Mouse (Mus musculus): ENCODE measurements around the gene Mrpl28.
"Not testable (repeated sequence)": the region's sequence is repeated elsewhere in the genome, so short reads cannot be mapped to it uniquely, and the experiment has no call there.

The Mrpl28 gene

DNA sequence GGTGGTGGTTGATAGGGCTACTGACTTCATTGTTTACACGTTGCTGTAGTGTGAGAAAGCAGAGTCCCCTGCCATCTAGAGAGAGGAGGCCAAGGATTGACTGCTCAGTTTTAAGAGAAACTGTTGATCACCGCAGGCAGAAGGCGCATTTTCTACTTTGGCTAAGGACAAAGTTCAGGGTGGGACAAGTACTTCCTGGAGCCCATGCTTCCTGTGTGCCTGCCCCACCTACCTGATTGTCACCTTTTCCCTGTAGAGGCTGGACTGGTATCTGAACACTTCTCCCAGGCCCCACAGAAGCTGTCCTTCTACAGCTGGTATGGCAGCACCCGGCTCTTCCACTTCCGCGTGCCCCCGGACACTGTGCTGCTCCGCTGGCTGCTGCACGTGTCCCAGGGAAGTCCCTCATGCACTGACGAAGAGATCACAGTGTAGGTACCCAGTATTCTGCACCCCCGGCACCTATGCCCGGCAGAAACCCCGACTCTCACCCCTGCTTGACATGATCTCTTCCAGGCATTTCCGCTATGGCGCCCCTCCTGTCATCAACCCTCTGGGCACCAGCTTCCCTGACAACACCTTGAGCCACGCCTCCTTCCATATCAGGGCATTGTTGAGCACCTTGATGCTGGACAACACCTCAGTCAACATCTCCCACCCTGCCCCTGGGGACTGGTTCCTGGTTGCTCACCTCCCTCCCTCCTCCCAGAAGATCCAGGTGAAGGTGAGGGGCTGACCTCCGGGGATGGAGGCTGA lies 6.6 kb upstream of the Mrpl28 start:
- DNase-seq: no peak

DNA sequence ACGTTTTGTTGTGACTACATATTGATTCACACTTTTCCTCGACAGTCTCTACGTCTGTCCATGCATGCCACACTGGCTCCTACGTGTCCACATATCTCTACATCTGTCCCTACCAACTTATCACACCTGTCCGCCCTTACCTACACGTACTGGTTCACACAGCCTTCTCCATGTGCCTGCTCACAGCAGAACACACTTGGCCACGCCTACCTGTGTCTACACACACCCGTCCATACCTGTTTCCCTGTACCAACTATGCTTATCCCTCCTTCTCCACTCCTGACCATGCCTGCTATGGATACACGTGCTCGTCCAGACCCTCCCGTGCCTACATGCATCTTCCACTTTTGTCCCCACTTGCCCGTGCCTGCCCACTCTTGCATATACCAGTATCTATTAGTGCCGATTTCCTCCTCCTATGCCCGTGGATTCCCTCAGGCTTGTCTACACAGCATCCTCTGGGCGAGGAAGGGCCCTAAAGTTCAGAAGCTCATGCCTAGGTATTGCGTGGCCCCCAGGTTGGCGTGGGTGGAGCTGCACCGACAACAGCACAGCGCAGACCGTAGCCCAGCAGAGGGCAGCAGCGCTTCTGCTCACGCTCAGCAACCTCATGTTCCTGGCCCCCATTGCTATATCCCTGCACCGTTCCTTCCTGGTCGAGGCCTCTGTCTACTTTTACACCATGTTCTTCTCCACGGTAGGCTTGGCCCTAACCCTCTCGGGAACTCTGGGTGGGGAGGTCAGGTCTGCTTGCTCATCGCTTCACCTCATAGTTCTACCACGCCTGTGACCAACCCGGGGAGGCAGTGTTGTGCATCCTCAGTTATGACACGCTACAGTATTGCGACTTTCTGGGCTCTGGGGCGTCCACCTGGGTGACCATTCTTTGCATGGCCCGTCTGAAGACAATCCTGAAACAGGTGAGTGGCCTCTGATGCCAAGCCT lies 3.3 kb upstream of the Mrpl28 start:
- DNase-seq: peak in 1 of 2 experiments; percentile 50

DNA sequence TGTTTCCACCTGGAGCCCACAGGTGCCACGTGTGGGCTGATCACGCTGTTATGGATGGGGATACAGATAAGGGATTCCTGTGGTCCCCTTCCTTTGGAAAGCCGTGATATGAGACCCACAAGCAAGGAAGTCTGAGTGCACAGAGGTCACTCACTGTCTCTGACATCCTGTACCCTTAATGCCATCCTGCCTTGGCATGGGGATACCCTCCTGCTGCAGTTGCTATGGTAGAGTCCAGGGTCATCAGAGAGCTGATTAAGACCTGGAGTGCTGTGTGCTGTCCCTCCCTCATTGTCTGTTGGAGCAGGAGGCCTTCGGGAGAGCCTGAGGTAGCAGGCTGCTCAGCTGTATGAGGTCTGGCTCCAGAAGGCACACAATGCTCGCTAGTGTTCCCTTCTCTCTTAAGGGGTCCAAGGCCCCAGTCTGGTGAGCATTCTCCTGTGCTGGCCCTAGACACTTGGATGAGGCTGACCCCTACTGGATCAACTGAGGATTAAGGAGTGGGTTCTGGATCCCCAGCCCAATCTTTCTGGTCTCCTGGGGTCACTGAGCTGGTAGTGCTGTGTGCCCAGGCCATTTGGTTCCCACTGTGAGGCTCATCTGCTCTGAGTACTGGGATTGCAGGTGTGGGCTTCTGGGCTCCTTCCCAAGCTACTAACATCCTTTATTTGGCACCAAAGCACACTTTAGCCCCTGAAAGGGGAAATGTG lies 714 bp upstream of the Mrpl28 start:
- no peak for DNase-seq

DNA sequence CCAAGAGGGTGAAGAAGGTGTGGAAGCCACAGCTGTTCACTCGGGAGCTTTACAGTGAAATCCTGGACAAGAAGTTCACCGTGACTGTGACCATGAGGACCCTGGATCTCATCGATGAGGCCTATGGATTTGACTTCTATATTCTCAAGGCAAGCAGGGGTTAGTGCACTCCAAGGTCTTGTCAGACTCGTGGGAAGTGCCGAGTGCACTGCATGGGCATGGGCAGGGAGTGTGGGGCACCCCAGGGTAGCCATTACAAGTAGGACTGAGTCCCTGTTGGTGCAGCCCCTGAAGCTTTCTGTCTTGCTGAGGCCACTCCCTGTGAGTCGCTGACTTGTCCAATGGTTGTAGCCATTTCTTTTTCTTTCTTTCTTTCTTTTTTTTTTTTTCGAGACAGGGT lies 1.3 kb downstream of the Mrpl28 start:
- no peak for DNase-seq

DNA sequence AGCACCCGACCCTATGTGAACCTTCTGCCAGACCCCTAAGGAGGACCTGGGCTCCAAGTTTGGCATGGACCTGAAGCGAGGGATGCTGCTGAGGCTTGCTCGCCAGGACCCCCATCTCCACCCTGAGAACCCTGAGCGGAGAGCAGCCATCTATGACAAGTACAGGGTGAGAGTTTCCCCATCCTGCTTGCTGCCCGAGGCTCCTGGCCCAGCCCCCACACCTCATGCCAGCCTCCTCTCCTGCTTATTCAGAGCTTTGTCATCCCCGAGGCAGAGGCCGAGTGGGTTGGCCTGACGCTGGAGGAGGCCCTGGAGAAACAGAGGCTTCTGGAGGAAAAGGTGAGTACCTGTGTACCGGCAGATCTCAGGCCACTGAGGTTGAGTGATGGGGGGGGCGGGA lies 1.9 kb downstream of the Mrpl28 start:
- DNase-seq: no peak

DNA sequence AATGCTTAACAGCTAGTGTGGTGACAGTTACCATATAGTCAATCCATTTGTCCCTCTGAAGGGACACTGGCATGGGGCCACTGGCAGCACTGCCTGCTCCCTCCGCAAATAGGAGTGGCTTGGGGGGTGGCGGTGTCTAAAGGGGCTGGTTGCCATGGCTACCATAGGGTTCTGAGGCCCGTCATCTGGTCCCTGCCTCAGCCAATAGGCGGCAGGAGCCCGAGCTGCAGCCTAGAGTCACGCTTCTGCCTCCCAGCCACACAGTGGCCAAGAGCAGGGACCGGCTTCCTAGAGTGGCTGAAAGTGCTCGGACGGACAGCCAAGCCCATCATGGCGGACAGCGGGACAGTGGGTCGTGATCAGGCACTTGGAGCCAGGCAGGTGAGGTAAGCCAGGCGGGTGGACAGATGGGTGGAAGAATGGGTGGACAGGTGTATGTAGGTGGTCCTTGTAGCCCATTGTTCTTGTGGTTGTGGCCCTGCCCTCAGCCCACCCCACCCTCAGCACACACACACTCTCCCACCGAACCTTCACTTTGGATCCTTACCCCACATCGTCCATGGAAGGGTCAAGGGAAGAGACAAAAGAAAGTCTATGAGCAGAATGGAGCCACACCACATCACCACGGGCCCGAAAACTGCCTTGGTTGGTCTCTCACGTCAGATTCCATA lies 7.9 kb downstream of the Mrpl28 start:
- no peak for DNase-seq

DNA sequence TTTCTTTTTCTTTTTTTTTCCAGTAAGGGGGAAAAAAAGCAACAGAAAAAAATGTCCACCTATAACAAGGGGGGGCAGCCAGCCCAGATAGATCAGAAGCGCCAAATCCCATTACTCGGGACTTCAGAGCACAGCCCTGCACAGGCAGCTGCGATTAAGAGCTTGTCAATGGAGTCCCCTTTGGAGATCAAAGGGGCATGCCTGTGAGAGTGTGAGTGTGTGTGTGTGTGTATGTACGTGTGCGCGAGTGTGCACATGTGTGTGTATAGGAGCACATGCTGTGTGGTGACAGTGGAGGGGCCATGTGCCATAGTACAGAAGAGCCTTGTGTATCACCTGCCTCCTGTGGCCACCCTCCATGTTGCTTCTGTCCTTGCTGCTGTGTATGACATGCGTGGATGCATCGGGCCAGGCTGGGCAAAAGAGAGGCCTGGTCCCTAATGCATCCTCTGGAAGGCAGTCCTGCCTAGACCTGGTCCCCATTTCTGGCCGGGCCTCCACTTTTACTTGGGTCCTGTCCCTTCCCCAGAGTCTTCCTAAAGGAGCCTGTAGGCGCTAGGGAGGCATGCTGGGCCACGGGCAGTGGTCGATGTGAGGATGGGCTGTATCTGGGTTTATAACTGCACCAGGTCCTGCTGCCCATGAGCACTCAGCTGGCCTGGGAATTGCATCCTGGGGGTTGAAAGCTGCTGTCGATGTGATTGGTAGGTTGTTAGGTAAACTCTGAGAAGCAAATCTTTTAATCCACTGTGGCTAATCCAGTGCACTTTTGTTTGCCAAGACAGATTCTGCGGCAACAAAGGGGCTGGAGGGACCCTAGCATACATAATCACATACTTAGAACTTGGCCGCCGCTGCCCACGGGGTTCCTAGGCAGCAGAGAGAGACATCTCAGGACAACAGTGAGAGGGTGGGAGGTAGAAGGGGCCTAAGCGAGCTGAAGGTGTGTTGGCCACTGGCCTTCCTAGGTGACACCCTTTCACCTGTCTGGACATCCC lies 8.9 kb downstream of the Mrpl28 start:
- DNase-seq: no peak

DNA sequence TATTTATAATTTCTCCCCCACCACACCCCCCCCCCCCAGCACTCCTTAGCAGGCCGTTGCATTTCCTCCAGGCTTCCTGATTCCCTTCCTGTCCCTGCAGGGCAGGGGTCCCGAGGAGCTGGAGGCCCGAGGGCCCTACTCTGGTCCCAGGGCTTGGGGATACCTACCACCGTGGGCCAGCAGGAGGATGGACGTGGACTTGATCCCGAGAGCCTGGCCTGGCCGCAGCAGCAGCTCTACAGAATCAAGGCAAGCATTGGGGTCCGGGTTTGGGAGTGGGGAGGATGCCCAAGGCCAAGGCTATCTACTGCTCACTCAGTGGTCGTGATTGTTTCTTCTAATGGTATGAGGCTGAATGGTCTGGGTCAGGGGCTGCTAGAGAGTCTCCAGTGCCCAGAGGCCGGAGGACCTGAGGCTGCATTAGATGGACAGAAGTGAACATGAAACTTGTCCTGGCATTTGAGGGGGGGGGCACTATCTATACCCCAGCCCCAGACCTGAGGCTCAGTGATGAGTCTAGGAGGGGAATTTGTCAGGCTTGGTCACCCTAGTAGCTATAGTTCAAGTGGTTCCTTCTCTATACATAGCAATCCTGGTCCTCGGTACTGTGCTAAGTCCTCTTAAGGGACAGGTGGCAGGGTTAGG lies 13.9 kb downstream of the Mrpl28 start:
- no peak for DNase-seq

DNA sequence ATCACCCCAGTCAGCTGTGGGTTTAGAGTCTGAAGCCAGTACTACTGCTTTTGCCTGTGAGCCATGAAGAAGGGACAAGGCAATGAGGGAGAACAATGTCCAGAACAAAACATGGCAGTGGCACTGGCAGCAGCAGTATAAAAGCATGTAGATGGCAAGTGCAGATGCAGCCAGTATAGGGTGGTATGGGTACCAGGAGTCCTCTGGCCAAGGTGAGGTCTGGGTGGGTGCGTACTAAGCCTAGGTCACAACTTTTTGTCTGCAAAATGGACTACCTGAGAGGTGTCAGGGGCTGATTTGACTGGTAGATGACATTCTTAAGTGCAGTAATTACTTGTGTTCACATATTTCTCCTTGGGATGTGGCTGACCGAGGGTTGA lies 14.4 kb downstream of the Mrpl28 start:
- no peak for DNase-seq

DNA sequence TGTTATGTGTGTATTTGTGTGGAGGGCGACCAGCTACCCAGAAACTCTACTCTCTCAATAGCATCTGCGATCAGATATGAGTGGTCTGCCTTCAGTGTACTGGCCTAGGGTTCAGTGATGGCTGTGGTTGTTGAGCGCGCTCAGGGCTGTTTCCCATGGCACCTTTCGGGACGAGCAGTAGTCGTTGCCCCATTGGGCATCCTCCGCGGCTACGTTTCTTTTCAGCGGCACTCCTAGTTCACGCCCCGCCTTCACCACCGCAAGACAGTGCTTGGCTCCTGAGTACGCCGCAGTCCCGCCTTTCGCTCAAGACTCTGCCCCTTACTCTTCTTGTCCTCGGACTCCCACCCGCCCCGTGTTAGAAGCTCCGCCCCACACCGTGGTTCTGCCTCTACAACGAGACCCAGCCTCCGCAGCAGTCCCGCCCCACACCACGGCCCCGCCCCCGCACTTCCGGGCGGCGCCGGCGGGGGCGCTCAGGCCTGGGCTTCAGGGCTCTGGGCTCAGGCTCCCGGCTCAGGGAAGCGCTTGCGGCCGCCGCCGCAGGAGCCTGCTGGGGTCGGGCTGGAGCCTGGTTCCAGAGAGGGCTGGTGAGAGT lies 15.0 kb downstream of the Mrpl28 start, which contains the start of gene Axin1:
Gene Axin1, plus strand, starts transcription at position 450 of the 598 bp plus-strand sequence.
- DNase-seq: peak; percentile 95 to 97

DNA sequence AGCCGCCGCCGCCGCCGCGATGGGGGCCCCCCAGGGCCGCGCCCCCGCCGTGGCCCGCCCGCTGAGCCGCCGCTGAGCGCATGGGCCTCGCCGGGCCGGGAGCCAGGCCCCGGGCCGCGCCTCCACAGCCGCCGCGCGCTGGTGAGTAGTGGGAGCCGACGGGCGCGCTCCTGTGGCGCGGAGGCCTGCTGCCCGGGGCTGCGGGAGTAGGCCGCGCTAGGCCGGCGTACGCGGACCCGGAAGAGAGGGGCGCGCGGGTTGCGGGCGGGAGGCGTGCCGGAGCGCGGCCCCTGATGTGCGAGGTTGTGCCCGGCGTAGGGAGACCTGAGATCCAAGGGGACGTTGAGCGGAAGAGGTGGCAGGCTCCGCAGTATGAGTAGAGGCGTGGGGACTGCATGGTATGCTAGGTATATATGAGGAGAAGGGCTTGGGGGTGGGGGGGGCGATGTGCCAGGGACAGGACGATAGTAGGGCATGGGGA lies 15.6 kb downstream of the Mrpl28 start:
- no peak for DNase-seq

DNA sequence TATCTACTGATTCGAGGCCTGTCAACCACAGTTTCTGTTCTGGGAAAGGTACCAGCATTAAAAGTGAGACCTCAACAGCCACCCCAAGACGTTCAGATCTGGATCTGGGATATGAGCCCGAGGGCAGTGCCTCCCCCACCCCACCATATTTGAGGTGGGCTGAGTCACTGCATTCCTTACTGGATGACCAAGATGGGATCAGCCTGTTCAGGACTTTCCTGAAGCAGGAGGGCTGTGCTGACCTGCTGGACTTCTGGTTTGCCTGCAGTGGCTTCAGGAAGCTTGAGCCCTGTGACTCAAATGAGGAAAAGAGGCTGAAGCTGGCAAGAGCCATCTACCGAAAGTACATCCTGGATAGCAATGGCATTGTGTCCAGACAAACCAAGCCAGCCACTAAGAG lies 19.5 kb downstream of the Mrpl28 start:
- no peak for DNase-seq

DNA sequence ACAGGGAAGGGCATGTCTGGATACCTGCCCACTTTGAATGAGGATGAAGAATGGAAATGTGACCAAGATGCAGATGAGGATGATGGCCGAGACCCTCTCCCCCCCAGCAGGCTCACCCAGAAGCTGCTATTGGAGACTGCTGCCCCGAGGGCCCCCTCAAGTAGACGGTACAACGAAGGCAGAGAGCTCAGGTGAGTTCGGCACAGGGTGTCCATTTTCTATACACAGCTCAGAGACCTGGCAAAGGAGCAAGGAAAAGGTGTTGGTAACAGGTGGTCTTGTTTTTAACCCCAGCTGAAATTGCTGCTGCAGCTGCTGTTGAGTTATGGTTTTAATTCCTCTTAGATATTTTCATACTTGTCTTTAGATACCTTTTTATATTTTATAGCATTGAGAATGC lies 20.1 kb downstream of the Mrpl28 start:
- DNase-seq: no peak

DNA sequence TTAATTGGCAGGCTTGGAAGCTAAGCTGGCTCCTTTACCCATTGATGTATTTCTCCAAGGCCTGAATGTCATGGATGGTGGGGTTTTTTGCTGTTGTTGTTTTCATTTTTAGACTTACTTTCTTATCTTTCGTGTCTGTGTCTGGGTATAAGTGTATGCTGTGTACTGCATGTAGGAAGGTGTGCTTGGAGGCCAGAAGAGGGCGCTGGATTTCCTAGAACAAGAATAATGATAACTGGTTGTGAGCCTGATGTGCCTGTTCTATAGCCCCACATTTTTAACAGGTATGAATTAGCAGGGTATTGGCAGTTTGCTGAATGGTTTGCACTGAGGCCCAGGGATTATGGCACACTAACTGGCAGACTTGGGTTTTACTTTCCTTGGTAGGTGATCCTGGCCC lies 25.8 kb downstream of the Mrpl28 start:
- DNase-seq: no peak

DNA sequence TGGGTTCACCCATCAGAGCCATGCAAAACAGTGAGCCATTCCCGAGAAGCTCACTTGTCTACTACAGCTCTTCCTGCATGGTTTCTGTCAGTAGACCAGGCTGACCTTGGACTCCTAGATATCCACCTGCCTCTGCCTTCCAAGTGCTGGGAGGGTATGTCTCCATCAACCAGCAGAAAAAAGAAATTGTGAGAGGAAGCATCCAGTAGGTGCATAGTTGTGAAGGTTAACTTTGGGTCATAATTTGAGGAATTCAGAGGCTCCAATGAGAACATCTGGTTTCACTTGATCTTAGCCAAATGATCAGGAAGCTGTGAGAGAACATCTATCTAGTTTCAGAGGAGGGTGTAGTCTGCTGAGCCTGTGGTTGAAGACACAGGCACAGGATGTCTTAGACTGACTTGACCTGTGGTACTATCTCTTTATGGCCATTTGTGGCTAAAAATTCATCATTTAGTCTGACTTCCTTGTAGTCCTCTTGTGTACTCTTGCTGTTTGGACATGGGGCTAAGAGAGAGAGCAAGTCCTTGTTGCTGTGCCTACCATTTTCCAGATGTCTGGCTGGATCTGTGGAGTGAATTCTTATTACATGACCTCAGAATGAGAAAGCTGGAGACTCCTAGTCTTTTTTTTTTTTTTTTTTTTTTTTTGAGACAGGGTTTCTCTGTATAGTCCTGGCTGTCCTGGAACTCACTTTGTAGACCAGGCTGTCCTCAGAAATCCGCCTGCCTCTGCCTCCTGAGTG lies 28.8 kb downstream of the Mrpl28 start:
- DNase-seq: no peak

DNA sequence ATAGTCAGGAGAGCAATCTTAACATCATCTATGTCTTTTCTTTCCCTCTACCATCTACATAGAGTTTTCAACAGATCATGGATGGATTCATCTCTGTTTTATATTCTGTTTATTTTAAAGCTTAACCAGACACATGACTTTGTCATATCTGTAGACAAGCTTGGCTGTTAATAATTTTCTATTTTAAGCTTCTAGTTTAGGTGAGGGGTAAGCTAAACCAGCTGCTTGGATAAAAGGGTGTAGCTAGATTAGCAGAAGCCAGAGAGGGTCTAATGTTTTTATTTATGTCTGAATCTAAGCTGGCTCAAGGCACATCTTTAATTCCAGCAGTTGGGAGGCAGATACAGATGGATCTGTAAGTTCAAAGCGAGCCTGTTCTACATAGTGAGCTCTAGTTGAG lies 39.4 kb downstream of the Mrpl28 start:
- DNase-seq: no peak

DNA sequence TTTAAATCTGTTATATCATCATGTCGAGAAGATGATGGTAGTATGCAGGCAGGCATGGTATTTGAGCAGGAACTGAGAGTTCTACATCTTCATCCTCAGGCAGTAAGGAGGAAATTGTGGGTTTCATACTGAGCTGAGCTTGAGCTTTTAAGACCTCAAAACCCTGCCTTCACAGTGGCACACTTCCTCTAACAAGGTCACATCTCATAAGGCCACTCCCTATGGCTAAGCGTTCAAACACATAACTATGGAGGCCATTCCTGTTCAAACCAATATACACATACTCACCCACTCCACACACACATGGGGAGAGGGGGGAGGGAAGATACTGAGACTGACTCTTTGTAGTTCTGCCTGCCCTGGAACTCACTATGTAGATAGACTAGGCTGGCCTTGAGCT lies 44.7 kb downstream of the Mrpl28 start:
- DNase-seq: no peak

DNA sequence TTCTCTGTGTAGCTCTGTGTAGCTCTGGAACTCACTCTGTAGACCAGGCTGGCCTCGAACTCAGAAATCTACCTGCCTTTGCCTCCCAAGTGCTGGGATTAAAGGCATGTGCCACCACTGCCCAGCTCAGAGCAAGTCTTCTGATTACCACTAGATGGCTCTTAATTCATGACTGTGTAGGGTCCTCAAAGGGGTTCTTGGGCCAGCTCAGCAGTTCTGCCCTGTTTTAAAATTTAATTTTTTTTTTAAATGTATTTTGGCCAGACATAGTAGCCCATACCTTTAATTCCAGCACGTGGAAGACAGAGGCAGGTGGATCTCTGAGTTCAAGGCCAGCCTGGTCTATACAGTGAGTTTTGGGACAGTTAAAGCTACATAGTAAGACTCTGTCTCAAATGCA lies 51.9 kb downstream of the Mrpl28 start:
- DNase-seq: not testable (repeated sequence)

Measured in kidney, adult 8-10 months (tissue).